Mouse (Mus musculus) limb, embryonic 11.5 days (tissue): ENCODE data around the gene Rad51. TPM values are rescaled to one million over a fixed set of nuclear protein-coding genes. Genes with fewer than 3 reads are reported as not detected.

Experiments
- ATAC-seq: fragments of 200-750 bp; cut with Nextera tagmentation; 2 replicates; pipeline ENCODE4 v1.8.0; 2017; ENCODE audit warnings: low read depth; ENCODE audit not compliant: insufficient number of reproducible peaks, low FRiP score, low TSS enrichment
- DNase-seq: peaks from one replicate; pipeline ENCODE4 v3.0.0-alpha.2; 2015; ENCODE audit warnings: low spot score
- H3K27ac ChIP-seq: fragments of 300-500 bp; sonication (generic); replicated peaks from 2 replicates; pipeline ENCODE4 v1.5.1; 2014; ENCODE audit warnings: low read depth, mild to moderate bottlenecking, low read length
- H3K27me3 ChIP-seq: fragments of 300-500 bp; sonication (generic); 2 replicates; pipeline ENCODE4 v1.6.1; 2014; ENCODE audit warnings: mild to moderate bottlenecking, low read length, mixed read lengths; ENCODE audit not compliant: control insufficient read depth, insufficient read depth
- H3K36me3 ChIP-seq: fragments of 300-500 bp; sonication (generic); 2 replicates; pipeline ENCODE4 v1.6.1; 2014; ENCODE audit warnings: mild to moderate bottlenecking, low read length, moderate library complexity, mixed read lengths; ENCODE audit not compliant: control insufficient read depth, insufficient read depth
- H3K4me1 ChIP-seq: fragments of 300-500 bp; sonication (generic); 2 replicates; pipeline ENCODE4 v1.6.1; 2014; ENCODE audit warnings: low read length, mixed read lengths; ENCODE audit not compliant: control insufficient read depth, insufficient read depth
- H3K4me2 ChIP-seq: fragments of 300-500 bp; sonication (generic); 2 replicates; pipeline ENCODE4 v1.6.1; 2014; ENCODE audit warnings: low read depth, mild to moderate bottlenecking, moderate library complexity; ENCODE audit not compliant: severe bottlenecking
- H3K4me3 ChIP-seq: fragments of 300-500 bp; sonication (generic); 2 replicates; pipeline ENCODE4 v1.5.1; 2014; ENCODE audit warnings: low read depth, low read length
- H3K9ac ChIP-seq: fragments of 300-500 bp; sonication (generic); 2 replicates; pipeline ENCODE4 v1.6.1; 2014; ENCODE audit warnings: mild to moderate bottlenecking, low read length
- H3K9me3 ChIP-seq: fragments of 300-500 bp; sonication (generic); 2 replicates; pipeline ENCODE4 v1.6.1; 2016; ENCODE audit warnings: low read length; ENCODE audit not compliant: control insufficient read depth
- WGBS: fragments of 180-500 bp; shearing (Covaris S2); extraction: QIAGEN DNeasy Blood & Tissue Kit; methylation state at CpG from one replicate; pipeline ENCODE4 v1.1.7; 2014; 5-methylcytosine and 5-hydroxymethylcytosine counted together
- polyA plus RNA-seq: library from polyadenylated mRNA; unstranded; fragments of >200 nt; fragmentation: Nextera tagmentation; extraction: Ambion mirVana; gene quantifications from 2 replicates; pipeline ENCODE4 v1.2.1, GENCODE M21; 2014

Gene Rad51
- polyA plus RNA-seq = 80.3 and 81.0 TPM in 2 replicates

DNA sequence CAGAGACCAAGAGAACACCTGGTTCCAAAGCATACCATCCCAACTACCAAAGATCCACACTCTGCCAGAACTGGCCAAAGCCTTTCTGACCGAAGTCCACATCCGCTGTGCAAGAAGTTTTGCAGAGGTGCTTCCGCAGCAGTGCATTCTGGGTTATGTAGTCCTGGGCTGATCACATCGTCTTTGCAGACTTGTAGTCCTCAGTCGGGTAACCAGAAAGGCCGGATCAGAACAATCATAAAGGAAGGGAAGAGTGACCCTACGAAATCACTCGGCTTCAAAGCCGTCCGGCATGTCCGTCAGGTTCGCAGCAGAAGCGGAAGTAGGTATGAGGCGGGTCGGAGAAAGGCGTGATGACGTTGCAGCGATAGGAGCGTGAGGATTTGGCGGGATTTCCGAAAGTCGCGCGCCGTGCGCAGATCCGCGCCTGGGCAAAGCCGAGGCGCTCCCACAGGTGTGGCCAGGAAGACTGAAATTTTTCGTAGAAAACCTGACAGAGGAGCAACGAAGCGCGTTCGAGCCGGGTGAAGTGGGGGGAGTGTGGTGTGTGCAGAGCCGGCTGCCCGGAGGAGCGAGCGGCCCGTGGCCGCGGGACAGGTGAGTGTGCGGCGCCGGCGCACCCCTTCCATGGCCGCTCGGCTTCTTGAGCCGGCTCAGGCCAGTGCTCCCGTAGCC lies at the start of gene Rad51:
Gene Rad51, plus strand, starts transcription at position 356 of the 675 bp plus-strand sequence.
- Histone ChIP-seq H3K27ac (peak within 1 kb of the TSS; percentile 67; the same call in 1 of the 2 replicates), H3K4me2 (peak within 1 kb of the TSS; percentile 94), H3K36me3 (peaks cover 2% of the 10 kb centered on the region; the same call in 1 of the 2 replicates), H3K4me3 (peak within 1 kb of the TSS; percentile 86), H3K4me1 (no peaks in the 10 kb centered on the region), H3K9me3 (no peaks in the 10 kb centered on the region), H3K27me3 (no peaks in the 10 kb centered on the region), H3K9ac (peak within 1 kb of the TSS; percentile 75)
- ATAC-seq (peak; percentile 93), DNase-seq (peak; percentile 91)
- WGBS = under 1% methylated on average over 51 of the region's 51 CpGs

- Histone ChIP-seq H3K4me1 (no peaks in the 10 kb centered on the region), H3K27me3 (no peaks in the 10 kb centered on the region), H3K27ac (no peak overlapping the region), H3K9ac (no peak overlapping the region), H3K4me2 (no peak overlapping the region), H3K36me3 (peaks cover 3% of the 10 kb centered on the region; the same call in 1 of the 2 replicates), H3K9me3 (no peaks in the 10 kb centered on the region), H3K4me3 (no peak overlapping the region)
- no peak for ATAC-seq
- WGBS = 93% methylated on average over 4 of the region's 4 CpGs
- no peak for DNase-seq
Measured at GRCm38 (mm10) chr2:119072397-119072796, 40.2 kb upstream of the Rad51 start.

- DNase-seq (no peak), ATAC-seq (no peak)
- no peaks in the 10 kb centered on the region for H3K4me1 ChIP-seq
- peaks cover 3% of the 10 kb centered on the region for H3K36me3 ChIP-seq
- no peak overlapping the region for H3K4me2 ChIP-seq
- no peaks in the 10 kb centered on the region for H3K9me3 ChIP-seq
- H3K27me3 ChIP-seq = no peaks in the 10 kb centered on the region
- 97% methylated on average over 2 of the region's 2 CpGs for WGBS
- H3K4me3 ChIP-seq = no peak overlapping the region
- no peak overlapping the region for H3K9ac ChIP-seq
- H3K27ac ChIP-seq = no peak overlapping the region
Measured at GRCm38 (mm10) chr2:119086156-119086555, 26.4 kb upstream of the Rad51 start.

DNA sequence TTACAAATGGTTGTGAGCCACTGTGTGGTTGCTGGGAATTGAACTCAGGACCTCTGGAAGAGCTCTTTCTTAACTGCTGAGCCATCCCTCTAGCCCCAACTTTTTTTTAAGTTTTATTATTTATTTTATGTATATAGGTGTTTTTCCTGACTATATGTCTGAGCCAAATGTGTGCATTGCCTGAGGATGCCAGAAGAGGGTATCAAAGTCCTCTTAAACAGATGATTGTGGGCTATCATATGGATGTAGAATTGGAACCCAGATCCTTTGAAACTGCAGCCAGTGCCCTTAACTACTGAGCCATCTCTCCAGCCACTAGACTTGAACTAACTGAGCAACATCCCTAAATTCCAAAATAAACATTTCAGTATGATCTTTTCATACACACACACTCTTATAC lies 11.0 kb upstream of the Rad51 start:
- no peak overlapping the region for H3K4me2 ChIP-seq
- H3K9ac ChIP-seq = no peak overlapping the region
- H3K9me3 ChIP-seq = no peaks in the 10 kb centered on the region
- no peaks in the 10 kb centered on the region for H3K4me1 ChIP-seq
- peaks cover 7% of the 10 kb centered on the region for H3K36me3 ChIP-seq
- DNase-seq (no peak), ATAC-seq (no peak)
- no peaks in the 10 kb centered on the region for H3K27me3 ChIP-seq
- no peak overlapping the region for H3K27ac ChIP-seq
- no peak overlapping the region for H3K4me3 ChIP-seq

GRCm38 (mm10) chr2:119106583-119106982 lies 6.0 kb upstream of the Rad51 start:
- Histone ChIP-seq H3K9ac (no peak overlapping the region), H3K27ac (no peak overlapping the region), H3K4me3 (no peak overlapping the region), H3K27me3 (no peaks in the 10 kb centered on the region), H3K4me2 (no peak overlapping the region), H3K9me3 (no peaks in the 10 kb centered on the region), H3K36me3 (peaks cover 4% of the 10 kb centered on the region; the same call in 1 of the 2 replicates), H3K4me1 (no peaks in the 10 kb centered on the region)
- 78% methylated on average over 5 of the region's 5 CpGs for WGBS
- DNase-seq (no peak), ATAC-seq (no peak)

- Histone ChIP-seq H3K27ac (no peak overlapping the region), H3K9me3 (no peaks in the 10 kb centered on the region), H3K4me3 (no peak overlapping the region), H3K36me3 (no peaks in the 10 kb centered on the region; the same call in 1 of the 2 replicates), H3K27me3 (no peaks in the 10 kb centered on the region), H3K4me1 (no peaks in the 10 kb centered on the region), H3K9ac (no peak overlapping the region), H3K4me2 (no peak overlapping the region)
- DNase-seq (peak; percentile 67), ATAC-seq (no peak)
- WGBS = 61% methylated on average over 4 of the region's 4 CpGs
Measured at GRCm38 (mm10) chr2:119108554-119108953, 4.0 kb upstream of the Rad51 start.

- Histone ChIP-seq H3K9ac (no peak overlapping the region), H3K4me3 (no peak overlapping the region), H3K4me1 (no peaks in the 10 kb centered on the region), H3K36me3 (no peaks in the 10 kb centered on the region; the same call in 1 of the 2 replicates), H3K9me3 (no peaks in the 10 kb centered on the region), H3K27me3 (no peaks in the 10 kb centered on the region), H3K27ac (no peak overlapping the region), H3K4me2 (no peak overlapping the region)
- 93% methylated on average over 3 of the region's 3 CpGs for WGBS
- DNase-seq (no peak), ATAC-seq (no peak)
Measured at GRCm38 (mm10) chr2:119111060-119111459, 1.5 kb upstream of the Rad51 start.

GRCm38 (mm10) chr2:119113121-119113925 lies 730 bp downstream of the Rad51 start:
- peak overlapping the region; percentile 94 for H3K4me2 ChIP-seq
- ATAC-seq = no peak
- H3K9me3 ChIP-seq = no peaks in the 10 kb centered on the region
- H3K36me3 ChIP-seq = peaks cover 2% of the 10 kb centered on the region; the same call in 1 of the 2 replicates
- WGBS = 17% methylated on average over 20 of the region's 20 CpGs
- no peak overlapping the region; the same call in 1 of the 2 replicates for H3K27ac ChIP-seq
- no peaks in the 10 kb centered on the region for H3K27me3 ChIP-seq
- H3K9ac ChIP-seq = peak overlapping the region; percentile 75
- H3K4me3 ChIP-seq = peak overlapping the region; percentile 86
- DNase-seq = no peak
- H3K4me1 ChIP-seq = no peaks in the 10 kb centered on the region
